Mouse (Mus musculus) large intestine, adult 2 months (tissue): ENCODE results near the gene Oas1d. TPM values are rescaled to one million over a fixed set of nuclear protein-coding genes. Genes with fewer than 3 reads are reported as not detected.
"Not testable (repeated sequence)": the region's sequence is repeated elsewhere in the genome, so short reads cannot be mapped to it uniquely, and the experiment has no call there.

Experiments used
- DNase-seq: peaks from one replicate; pipeline ENCODE4 v3.0.0-alpha.2; 2012; ENCODE audit warnings: low read depth, low spot score
- WGBS: fragments of 180-500 bp; shearing (Covaris S2); methylation state at CpG from one replicate; pipeline ENCODE4 v1.1.7; 2018; 5-methylcytosine and 5-hydroxymethylcytosine counted together
- polyA plus RNA-seq: library from polyadenylated mRNA; depleted of rRNA; stranded (reverse); fragments of >200 nt; gene quantifications from 2 replicates; pipeline ENCODE4 v1.2.3, GENCODE M21; 2012; rRNA removed

The Oas1d gene
- polyA plus RNA-seq: 0.22 and 0.42 TPM in 2 replicates

DNA sequence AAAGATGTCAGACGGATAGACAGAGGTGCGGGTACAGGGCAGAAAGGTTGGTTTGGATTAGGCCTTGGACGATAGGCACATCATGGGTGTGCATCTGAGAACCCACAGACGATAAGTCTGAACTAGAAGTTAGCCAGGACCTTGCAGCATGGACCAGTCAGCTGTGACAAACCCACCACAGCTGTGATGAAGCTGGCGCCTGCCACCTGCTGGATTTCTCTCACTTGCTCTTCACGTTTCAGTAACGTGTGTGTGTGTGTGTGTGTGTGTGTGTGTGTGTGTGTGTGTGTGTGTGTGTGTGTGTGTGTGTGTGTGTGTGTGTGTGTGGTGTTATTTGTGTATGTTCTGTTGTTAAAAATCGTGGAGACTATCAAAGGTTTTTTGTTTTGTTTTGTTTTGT, at the start of gene Oas1d:
TSS of gene Oas1d (plus strand) at position 333 of the 400 bp plus-strand sequence.
- 46% methylated on average over 8 of the region's 8 CpGs for WGBS

DNA sequence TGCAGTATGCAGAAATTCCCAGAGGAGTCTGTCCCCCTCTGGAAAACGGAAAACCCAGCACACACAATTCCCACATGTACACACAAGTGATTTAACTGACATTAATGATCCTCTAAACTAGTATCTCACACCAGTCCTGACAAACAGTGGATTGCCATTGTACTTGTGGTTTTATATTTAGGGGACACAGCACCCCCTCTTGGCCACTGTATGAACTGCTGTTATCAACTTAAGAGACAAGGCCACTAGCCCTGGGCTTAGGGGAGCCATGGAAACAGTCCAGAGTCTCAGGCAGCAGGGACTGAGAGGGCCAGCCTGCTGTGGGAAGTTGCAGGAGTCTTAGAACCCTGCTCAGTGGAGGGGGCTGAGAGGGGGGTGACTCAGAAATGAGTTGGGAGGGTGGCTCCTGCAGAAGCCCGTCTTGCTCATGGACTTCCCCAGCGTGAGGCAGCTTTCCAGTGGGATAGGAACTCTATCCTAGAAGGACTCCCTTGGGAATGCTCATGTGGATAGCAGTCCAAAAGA, 48.9 kb upstream of the Oas1d start:
- DNase-seq: no peak
- WGBS: 84% methylated on average over 3 of the region's 3 CpGs

More for the DNA sequence above, at the start of gene Oas1d:
- not testable (repeated sequence) for DNase-seq

DNA sequence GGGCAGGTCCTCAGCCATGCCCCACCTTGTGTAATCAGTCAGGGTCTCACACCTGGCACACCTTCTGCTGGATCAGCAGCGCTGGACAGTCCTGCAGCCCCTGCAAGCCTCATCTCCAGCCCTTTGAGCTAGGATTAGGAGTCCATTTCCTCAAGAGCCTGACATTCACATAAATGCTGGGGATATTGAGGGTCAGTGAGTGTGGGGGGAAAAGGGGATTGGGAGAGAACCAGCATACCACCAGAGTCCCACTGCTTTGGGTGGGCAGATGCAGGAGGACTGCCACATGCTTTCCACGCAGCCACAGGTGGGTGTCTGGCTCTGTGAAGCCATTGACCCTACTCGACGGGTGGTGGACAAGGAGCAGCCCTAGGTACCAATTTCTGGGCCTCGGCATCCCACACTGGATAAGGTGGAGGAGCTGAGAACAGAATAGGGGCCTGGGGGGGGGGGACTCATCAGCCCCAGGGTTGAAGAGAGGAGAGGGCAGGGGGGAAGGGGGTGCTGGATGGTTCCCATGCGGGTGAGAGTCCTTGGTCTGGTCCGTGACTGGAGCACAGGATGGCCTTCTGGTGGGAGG, 44.8 kb upstream of the Oas1d start:
- DNase-seq: no peak
- WGBS: 82% methylated on average over 7 of the region's 7 CpGs

DNA sequence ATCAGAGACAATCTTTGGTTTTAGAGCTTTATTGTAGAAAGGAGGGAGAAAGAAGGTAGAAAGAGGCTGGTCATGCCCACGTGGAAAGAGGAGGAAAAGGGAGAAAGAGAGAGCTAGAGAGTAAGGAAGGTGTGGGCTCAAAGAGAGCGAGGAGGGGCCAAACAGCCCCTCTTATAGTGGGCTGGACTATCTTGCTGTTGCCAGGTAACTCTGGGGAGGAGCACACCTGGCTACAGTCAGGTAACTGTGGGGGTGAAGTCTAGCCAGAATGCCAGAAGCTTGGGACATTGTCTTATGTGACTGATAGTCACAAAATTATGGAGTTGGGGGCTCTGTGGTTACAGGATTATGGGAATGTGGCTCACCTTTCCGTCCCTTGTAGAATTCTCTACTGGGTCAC, 44.3 kb upstream of the Oas1d start:
- DNase-seq: no peak

DNA sequence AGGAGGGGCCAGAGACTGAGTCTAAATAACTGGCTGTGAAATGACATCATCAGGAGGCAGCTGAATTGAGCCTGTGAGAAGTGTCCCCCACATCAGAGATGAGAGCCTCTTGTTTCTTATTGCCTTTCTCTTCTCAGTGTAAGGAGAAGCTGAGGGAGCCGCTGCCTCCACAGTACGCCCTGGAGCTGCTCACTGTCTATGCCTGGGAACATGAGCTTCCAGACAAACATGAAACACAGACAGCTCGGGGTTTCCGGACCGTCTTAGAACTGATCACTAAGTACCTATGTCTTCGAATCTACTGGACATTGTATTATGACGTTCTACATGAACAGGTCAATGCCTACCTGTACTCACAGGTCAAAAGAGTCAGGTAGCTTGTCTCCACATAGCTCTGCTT, 43.6 kb upstream of the Oas1d start:
- 77% methylated on average over 7 of the region's 7 CpGs for WGBS
- no peak for DNase-seq

More for the DNA sequence above, 44.3 kb upstream of the Oas1d start:
- WGBS: 57% methylated on average over 3 of the region's 3 CpGs

DNA sequence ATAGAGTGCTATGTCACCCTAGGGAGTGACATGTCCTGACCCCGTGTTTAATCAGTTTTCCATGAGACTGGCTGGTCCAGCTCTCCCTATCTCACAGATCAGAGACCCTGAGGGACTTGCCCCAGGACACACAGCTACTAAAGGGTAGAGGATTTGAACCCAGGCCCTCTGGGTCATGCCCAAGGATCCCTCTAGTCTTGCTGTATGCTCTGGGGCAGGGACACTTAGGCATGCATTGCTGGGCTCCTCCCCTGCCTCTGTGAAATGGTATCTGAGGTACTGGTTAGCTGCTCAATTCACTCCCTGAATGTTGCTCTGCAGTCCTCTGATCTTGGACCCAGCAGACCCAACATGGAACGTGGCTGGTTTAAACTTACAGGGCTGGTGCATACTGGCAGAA, 42.9 kb upstream of the Oas1d start:
- 51% methylated on average over 2 of the region's 2 CpGs for WGBS
- DNase-seq: no peak

DNA sequence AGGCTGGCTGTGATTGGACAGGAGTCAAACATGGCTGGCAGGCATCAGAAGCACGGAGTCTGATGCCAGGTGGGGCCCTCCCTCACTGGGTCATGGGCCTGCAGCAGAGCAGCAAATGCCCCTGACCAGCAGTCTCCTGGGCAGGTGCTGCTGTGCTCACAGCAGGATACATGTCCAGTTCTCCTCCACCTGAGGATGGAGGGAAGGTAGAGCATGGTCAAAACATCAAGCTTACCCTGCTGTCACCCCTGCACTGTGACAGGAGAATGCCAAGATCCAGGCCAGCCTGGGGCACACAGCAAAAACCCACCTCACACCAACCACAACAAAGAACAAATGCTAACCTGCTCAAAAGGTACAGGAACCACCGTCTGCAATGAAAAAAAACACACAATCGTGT, 37.5 kb upstream of the Oas1d start:
- DNase-seq: not testable (repeated sequence)
- 72% methylated on average over 2 of the region's 3 CpGs for WGBS

DNA sequence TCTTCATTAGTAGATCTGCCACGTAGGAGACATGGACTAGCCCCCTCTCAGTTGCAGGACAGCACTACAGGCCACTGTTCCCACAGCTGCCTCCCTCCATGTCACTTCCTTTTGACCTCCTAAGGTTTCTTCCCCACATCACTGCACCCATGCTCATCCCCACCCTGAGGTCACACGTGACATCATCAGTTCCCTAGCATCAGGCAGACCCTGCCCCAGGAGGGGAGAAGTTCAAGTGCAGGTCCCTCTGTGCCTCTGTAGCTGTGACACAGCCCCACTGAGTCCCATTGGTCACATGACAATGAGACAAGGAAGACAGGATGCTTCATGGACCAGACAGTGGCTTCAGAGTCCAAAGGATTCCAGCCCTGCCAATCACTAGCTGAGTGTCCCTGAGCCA, 36.9 kb upstream of the Oas1d start:
- WGBS: 75% methylated on average over 2 of the region's 2 CpGs
- not testable (repeated sequence) for DNase-seq

DNA sequence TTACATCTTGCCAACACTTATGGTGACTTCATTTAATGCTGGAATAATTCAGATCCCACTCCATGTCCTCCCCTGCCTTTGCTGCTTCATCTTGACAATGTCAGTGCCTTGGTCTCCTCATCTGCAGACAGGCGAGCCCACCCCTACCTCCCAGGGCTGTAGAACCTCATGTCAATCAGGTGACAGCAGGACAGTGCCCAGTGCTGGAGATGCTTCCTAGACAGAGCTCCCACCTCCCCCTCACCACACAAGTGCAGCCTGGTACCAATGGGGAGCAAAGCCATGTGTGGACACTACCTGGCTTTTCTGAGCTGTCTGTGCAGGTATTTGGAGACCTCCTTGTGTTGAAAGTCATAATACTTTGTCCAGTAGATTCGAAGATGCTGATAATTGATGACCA, 35.5 kb upstream of the Oas1d start:
- DNase-seq: not testable (repeated sequence)
- 63% methylated on average over 2 of the region's 2 CpGs for WGBS

DNA sequence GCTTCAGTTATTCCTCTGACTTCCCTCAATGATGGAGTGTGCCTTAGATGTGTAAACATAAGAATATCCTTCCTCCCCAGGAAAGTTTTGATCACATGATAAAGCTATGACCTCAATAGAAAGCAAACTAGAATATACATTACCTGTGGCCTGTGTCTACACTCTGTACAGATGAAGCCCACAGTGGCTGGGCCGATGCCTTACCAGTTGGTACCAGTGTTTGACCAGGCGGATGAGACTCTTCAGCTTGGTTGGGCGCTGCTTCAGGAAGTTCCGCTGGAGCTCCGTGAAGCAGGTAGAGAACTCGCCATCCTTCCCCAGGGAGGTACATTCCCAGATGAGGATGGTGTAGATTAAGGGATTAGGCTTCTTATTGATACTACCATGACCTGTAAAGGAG, 32.7 kb upstream of the Oas1d start:
- not testable (repeated sequence) for DNase-seq
- 96% methylated on average over 6 of the region's 6 CpGs for WGBS

DNA sequence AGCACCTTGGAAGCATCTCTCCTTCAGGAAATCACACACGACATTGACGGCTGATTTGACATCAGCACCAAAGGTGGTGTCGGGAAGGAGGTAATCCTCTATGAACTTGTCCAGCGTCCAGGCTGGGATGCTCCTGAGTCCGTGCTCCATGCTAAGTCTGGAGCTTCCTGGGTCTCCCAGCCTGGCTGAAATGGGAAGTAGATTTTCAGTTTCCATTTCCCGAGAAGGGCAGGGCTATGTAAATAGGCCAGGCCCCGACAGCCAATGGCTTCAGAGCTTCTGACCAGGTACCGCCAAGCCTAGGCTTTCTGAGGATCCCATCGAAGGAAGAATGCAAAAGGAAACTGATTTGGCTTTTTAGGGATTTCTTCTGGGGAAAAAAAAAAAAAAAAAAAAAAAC, 26.9 kb upstream of the Oas1d start, which contains the start of gene Oas1g:
TSS of gene Oas1g (minus strand) at position 201 of the 400 bp plus-strand sequence.
- DNase-seq: peak; percentile 44
- WGBS: 8% methylated on average over 7 of the region's 9 CpGs

DNA sequence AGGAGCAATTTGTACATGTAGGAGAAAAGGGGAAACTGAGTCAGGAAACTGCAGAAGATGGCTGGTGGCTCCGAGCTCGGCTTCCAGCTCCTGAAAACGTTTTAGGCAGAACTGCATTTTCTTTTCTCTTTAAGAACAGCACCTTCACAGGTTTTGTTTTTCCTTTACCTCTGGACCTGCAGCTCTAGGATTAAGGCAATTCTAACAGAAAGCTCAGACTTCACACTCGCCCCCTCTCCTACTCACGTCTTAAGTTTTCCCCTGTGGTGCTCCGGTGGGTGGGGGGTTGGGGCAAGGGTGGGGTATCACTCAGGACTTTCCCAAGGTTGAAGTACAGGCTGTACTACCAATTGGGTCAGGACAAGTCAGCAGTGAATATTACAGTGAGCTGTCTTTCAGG, 26.5 kb upstream of the Oas1d start:
- DNase-seq: no peak

DNA sequence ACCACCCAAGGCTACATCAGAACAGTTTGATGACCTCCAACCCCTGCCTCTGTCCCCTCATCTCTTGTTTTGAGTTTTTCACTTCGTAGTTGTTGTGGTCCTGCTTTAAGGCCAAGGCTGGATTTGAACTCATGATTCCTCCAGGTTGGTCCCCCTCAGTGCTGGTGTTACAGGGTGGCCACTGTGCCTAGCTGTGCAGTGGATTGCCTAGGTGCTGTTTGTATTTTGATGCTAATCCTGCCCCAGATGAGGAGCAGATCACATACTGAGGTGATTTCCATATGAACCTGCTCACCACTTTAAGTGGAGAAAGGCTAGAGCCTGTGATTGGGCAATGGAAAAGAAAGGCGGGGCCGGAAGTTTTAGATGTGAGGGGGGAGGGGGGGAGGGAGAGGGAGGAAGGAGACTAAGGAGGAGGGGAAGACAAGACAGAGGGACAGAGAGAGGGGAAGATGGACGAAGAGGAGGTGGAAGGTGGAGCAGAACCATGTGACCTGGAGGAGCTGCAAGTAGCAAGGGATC, 26.0 kb upstream of the Oas1d start:
- WGBS: 53% methylated on average over 4 of the region's 4 CpGs
- DNase-seq: not testable (repeated sequence)

More for the DNA sequence above, 26.5 kb upstream of the Oas1d start:
- WGBS: 35% methylated on average over 6 of the region's 6 CpGs

DNA sequence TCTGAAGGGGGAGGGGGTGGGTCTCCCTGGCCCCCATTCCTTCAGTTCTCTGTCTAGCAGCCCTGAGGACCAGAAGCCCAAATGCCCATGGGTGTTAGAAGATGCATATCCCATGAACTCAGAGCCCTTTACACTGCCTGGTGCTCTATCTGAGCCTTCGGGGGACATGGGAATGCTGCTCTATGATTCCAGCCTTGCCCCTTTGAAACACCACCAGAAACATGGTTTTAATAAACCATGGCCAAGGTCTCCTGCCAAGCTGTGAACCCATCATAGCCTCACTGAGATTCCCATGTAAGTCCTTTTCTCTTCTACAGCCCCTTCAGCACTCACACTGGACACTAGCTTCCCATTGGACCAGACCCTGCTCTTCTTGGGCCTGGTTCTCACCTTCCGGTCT, 24.3 kb upstream of the Oas1d start:
- WGBS: 88% methylated on average over 2 of the region's 2 CpGs
- DNase-seq: no peak

DNA sequence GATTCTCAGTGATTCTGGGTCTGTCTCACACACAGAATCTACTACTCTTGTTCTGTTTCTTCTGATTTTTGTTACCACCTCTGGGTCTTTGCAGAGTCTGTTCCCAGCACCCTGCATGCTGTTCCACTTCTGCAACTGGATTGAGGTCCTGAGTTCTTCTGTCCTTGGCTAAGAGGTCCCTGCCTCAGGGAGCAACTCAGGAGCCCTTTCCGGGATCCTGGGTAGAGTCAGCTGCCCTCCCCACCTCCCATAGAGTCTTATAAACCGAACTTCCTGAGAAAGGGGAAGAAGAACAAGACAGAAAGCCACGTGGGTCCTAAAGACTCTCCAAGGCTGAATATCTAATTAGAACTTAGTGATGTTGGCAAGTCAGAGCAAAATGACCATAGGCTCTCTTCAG, 23.3 kb upstream of the Oas1d start:
- no peak for DNase-seq
- 19% methylated on average over 3 of the region's 3 CpGs for WGBS

DNA sequence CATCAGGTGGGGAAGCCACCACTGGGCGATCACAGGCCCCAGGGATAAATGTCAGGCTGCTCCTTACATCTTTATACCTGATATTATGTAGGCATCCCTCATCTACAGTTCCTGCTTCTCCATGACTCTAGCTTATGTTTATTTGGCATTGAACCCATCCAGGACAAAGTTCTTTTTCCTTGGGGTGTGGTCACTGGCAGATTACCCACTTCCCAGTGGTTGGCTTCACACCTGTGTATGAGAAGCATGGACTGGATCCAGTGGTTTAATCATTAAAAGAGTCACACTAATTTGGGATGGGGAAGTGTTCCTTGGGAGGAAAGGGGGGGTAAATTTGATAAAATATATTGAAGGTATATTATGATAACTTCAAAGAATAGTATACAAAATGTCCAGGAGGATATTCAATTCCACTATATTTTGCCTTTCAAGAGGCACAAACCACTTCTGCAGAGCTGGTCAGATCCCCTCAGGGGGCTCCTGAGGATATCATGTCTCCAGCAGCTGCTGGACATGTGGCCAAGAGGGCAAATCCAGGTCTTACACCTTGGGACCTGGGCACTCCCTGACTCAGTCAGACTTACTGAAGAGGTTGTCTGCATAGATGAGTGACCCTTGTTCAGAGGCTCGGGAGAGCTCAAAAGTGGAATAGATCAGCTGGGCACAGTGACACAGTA, 22.6 kb upstream of the Oas1d start:
- peak; percentile 92 for DNase-seq

DNA sequence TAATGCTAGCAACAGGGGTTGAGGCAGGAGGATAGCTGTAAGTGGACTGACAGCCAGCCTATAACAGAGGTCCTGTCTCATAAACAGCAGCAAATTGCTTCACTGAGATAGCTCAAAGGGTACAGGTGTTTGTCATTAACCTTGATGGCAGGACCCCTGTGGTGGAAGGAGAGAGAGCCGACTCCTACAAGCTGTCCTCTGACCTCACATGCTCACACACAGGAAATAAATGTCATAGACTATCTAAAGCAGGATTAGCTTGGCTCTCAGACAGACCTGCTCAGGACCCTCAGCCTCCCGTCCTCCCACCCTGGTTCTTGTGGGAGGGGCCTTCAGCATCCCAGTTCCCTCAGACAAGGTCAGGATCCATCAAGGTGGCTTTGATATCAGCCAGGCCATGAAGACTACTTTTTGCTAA, 22.1 kb upstream of the Oas1d start:
- DNase-seq: no peak
- 58% methylated on average over 2 of the region's 2 CpGs for WGBS

More for the DNA sequence above, 22.6 kb upstream of the Oas1d start:
- WGBS: 31% methylated on average over 2 of the region's 2 CpGs

DNA sequence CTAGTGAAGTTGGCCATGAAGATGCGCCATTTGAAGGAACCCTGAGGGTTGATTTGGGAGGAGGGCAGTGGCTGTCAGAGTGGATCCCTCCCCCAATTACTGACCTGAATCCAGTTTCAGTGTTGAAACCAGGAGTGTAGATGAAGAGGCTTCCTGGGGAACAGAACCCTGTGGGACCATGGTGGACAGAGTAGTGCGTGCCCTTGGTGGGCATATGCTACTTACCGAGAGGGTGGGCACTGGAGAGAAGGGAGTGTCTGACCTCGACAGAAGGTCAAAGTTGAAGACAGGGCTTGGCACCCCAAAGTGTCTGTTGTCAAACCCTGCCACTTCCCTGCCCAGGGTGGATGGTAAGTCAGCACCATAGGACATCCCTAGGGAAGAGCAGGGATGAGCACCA, 20.5 kb upstream of the Oas1d start:
- WGBS: 88% methylated on average over 4 of the region's 4 CpGs
- not testable (repeated sequence) for DNase-seq

DNA sequence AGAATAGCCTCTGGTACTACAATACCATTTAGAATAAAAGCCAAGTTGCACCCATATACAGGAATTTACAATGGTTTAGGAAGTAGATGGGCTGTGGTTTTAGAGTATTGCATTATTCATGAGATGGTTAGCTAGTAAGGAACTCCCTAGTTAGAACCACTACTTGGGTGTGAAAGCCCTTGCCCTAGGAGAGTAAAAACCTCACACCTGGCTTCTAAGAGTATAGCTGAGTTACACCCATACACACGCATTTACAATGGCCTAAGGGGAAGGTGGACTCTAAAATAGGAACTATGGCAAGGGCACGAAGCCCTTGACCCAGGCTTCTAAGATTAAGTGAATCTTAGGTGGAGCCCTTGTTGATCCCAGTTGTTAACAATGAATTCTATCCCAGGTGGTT, 19.6 kb upstream of the Oas1d start:
- 33% methylated on average over 2 of the region's 2 CpGs for WGBS
- not testable (repeated sequence) for DNase-seq

DNA sequence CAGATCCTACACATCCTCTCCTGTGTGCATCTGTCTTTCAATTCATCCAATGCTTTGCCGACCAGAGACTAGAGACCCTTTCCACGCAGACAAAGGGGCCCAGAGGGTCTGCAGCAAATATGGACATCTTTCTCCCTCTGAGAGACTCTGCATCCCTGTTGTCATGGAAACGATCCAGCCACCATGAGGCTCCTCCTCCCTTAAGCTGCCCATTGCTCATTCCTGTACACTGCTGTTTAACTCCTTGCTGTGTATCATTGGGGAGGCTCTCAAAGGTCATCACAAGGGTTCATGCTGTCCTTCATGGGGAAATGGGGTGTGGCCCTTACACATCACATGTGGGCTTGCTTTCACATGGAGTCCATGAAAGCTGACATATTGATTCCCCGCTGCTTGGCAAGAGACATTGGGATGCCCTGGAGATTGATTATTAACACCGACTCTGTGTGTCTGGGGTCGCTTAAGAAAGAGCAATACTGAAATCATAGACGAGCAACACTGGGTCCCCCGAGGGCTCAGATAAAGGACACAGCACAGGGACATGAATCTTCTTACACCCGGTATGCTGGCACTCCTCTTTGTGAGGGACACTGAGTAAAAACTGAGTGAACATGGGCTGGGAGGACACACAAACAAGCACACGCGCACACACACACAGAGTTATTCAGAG, 19.0 kb upstream of the Oas1d start:
- WGBS: 85% methylated on average over 11 of the region's 11 CpGs
- DNase-seq: no peak
